Mouse (Mus musculus): Measurements from ENCODE around the gene Lsr. TPM values are rescaled to one million over a fixed set of nuclear protein-coding genes. Genes with fewer than 3 reads are reported as not detected.
A peak's percentile ranks its signal among the peaks of the same experiment; 100 is the strongest.

Lsr gene
- polyA plus RNA-seq (2012; rRNA removed), result 9.2 and 9.4 TPM in 2 replicates

GRCm38 (mm10) chr7:30973251-30973500 is at the start of gene Lsr:
Gene Lsr (minus strand): TSS chr7:30973464.
- H3K4me1 ChIP-seq (ENCODE audit: control insufficient read depth, insufficient read depth, low read length), result no peaks in the 10 kb centered on the region
- no peak within 1 kb of the TSS for H3K27ac ChIP-seq (ENCODE audit: insufficient read depth, low read length)
- no peak for TF ChIP-seq CTCF (IDR thresholded peaks at IDR 0.05; ENCODE audit: borderline replicate concordance, insufficient read depth, low read depth, low read length)
- no peak for TF ChIP-seq POLR2A (IDR thresholded peaks at IDR 0.05; ENCODE audit: borderline replicate concordance, insufficient read depth, low read length)
- peak within 1 kb of the TSS; percentile 21 for H3K4me3 ChIP-seq (replicated peaks; ENCODE audit: insufficient read depth, low read depth, low read length)
- no peaks in the 10 kb centered on the region for H3K27me3 ChIP-seq (ENCODE audit: control insufficient read depth, insufficient read depth, low read length)
- DNase-seq, result no peak
- under 1% methylated on average over 19 of the region's 19 CpGs for WGBS

- TF ChIP-seq CTCF (IDR thresholded peaks at IDR 0.05; ENCODE audit: borderline replicate concordance, insufficient read depth, low read depth, low read length) (no peak), POLR2A (IDR thresholded peaks at IDR 0.05; ENCODE audit: borderline replicate concordance, insufficient read depth, low read length) (no peak)
- 28% methylated on average over 10 of the region's 10 CpGs for WGBS
- peak in 1 of 2 experiments; percentile 13 for DNase-seq
- H3K27me3 ChIP-seq (ENCODE audit: control insufficient read depth, insufficient read depth, low read length), result no peaks in the 10 kb centered on the region
- H3K27ac ChIP-seq (ENCODE audit: insufficient read depth, low read length), result no peak overlapping the region
- no peaks in the 10 kb centered on the region for H3K4me1 ChIP-seq (ENCODE audit: control insufficient read depth, insufficient read depth, low read length)
- H3K4me3 ChIP-seq (replicated peaks; ENCODE audit: insufficient read depth, low read depth, low read length), result no peak overlapping the region
Observed at GRCm38 (mm10) chr7:31017104-31017901, 44.0 kb upstream of the Lsr start.

- H3K4me1 ChIP-seq (ENCODE audit: control insufficient read depth, insufficient read depth, low read length), result no peaks in the 10 kb centered on the region
- no peak for DNase-seq
- H3K27ac ChIP-seq (ENCODE audit: insufficient read depth, low read length), result no peak overlapping the region
- WGBS, result 19% methylated on average over 5 of the region's 5 CpGs
- no peaks in the 10 kb centered on the region for H3K27me3 ChIP-seq (ENCODE audit: control insufficient read depth, insufficient read depth, low read length)
- no peak for TF ChIP-seq CTCF (IDR thresholded peaks at IDR 0.05; ENCODE audit: borderline replicate concordance, insufficient read depth, low read depth, low read length)
- no peak overlapping the region for H3K4me3 ChIP-seq (replicated peaks; ENCODE audit: insufficient read depth, low read depth, low read length)
Observed at GRCm38 (mm10) chr7:31012971-31013370, 39.7 kb upstream of the Lsr start.

GRCm38 (mm10) chr7:31008889-31009288 is 35.6 kb upstream of the Lsr start:
- WGBS, result 85% methylated on average over 3 of the region's 3 CpGs
- TF ChIP-seq POLR2A (IDR thresholded peaks at IDR 0.05; ENCODE audit: borderline replicate concordance, insufficient read depth, low read length) (no peak), CTCF (IDR thresholded peaks at IDR 0.05; ENCODE audit: borderline replicate concordance, insufficient read depth, low read depth, low read length) (no peak)
- Histone ChIP-seq H3K4me1 (ENCODE audit: control insufficient read depth, insufficient read depth, low read length) (no peaks in the 10 kb centered on the region), H3K4me3 (replicated peaks; ENCODE audit: insufficient read depth, low read depth, low read length) (no peak overlapping the region), H3K27me3 (ENCODE audit: control insufficient read depth, insufficient read depth, low read length) (no peaks in the 10 kb centered on the region), H3K27ac (ENCODE audit: insufficient read depth, low read length) (no peak overlapping the region)
- no peak for DNase-seq

- DNase-seq, result no peak
- H3K27ac ChIP-seq (ENCODE audit: insufficient read depth, low read length), result no peak overlapping the region
- no peaks in the 10 kb centered on the region for H3K27me3 ChIP-seq (ENCODE audit: control insufficient read depth, insufficient read depth, low read length)
- no peaks in the 10 kb centered on the region for H3K4me1 ChIP-seq (ENCODE audit: control insufficient read depth, insufficient read depth, low read length)
- WGBS, result 78% methylated on average over 1 of the region's 1 CpGs
- TF ChIP-seq POLR2A (IDR thresholded peaks at IDR 0.05; ENCODE audit: borderline replicate concordance, insufficient read depth, low read length) (no peak), CTCF (IDR thresholded peaks at IDR 0.05; ENCODE audit: borderline replicate concordance, insufficient read depth, low read depth, low read length) (no peak)
- no peak overlapping the region for H3K4me3 ChIP-seq (replicated peaks; ENCODE audit: insufficient read depth, low read depth, low read length)
Observed at GRCm38 (mm10) chr7:31008175-31008574, 34.9 kb upstream of the Lsr start.

- no peak for DNase-seq
Observed at GRCm38 (mm10) chr7:31007775-31008174, 34.5 kb upstream of the Lsr start.

GRCm38 (mm10) chr7:31002650-31003049 is 29.4 kb upstream of the Lsr start:
- H3K27me3 ChIP-seq (ENCODE audit: control insufficient read depth, insufficient read depth, low read length), result no peaks in the 10 kb centered on the region
- DNase-seq, result no peak
- H3K27ac ChIP-seq (ENCODE audit: insufficient read depth, low read length), result no peak overlapping the region
- peaks cover 6% of the 10 kb centered on the region for H3K4me1 ChIP-seq (ENCODE audit: control insufficient read depth, insufficient read depth, low read length)
- no peak overlapping the region for H3K4me3 ChIP-seq (replicated peaks; ENCODE audit: insufficient read depth, low read depth, low read length)
- TF ChIP-seq POLR2A (IDR thresholded peaks at IDR 0.05; ENCODE audit: borderline replicate concordance, insufficient read depth, low read length) (no peak), CTCF (IDR thresholded peaks at IDR 0.05; ENCODE audit: borderline replicate concordance, insufficient read depth, low read depth, low read length) (no peak)
- 83% methylated on average over 8 of the region's 8 CpGs for WGBS

More at GRCm38 (mm10) chr7:31007775-31008174, 34.5 kb upstream of the Lsr start:
- no peak for TF ChIP-seq CTCF (IDR thresholded peaks at IDR 0.05; ENCODE audit: borderline replicate concordance, insufficient read depth, low read depth, low read length)
- no peak for TF ChIP-seq POLR2A (IDR thresholded peaks at IDR 0.05; ENCODE audit: borderline replicate concordance, insufficient read depth, low read length)
- WGBS, result 87% methylated on average over 1 of the region's 1 CpGs
- no peaks in the 10 kb centered on the region for H3K4me1 ChIP-seq (ENCODE audit: control insufficient read depth, insufficient read depth, low read length)
- H3K27ac ChIP-seq (ENCODE audit: insufficient read depth, low read length), result no peak overlapping the region
- H3K4me3 ChIP-seq (replicated peaks; ENCODE audit: insufficient read depth, low read depth, low read length), result no peak overlapping the region
- H3K27me3 ChIP-seq (ENCODE audit: control insufficient read depth, insufficient read depth, low read length), result no peaks in the 10 kb centered on the region

GRCm38 (mm10) chr7:31000505-31001020 is 27.3 kb upstream of the Lsr start:
- Histone ChIP-seq H3K4me3 (replicated peaks; ENCODE audit: insufficient read depth, low read depth, low read length) (no peak overlapping the region), H3K27ac (ENCODE audit: insufficient read depth, low read length) (no peak overlapping the region), H3K27me3 (ENCODE audit: control insufficient read depth, insufficient read depth, low read length) (no peaks in the 10 kb centered on the region), H3K4me1 (ENCODE audit: control insufficient read depth, insufficient read depth, low read length) (peaks cover 6% of the 10 kb centered on the region)
- 1% methylated on average over 7 of the region's 7 CpGs for WGBS
- no peak for TF ChIP-seq POLR2A (IDR thresholded peaks at IDR 0.05; ENCODE audit: borderline replicate concordance, insufficient read depth, low read length)
- peak; percentile 47 to 72 for DNase-seq

All from cerebellum, adult 2 months (tissue).